Mouse (Mus musculus) left cerebral cortex, adult 18-20 months (tissue): ENCODE measurements at regions not wholly inside any gene's neighbourhood (a gene's known extent, or its start where the extent isn't known, plus 50 kb on each side); places are given as distances from the start of the nearest gene placed in this dataset.

Experiments used
- microRNA-seq, 2 experiments: library from miRNA; unstranded; fragments of <30 nt; microRNA quantifications; one replicate each; pipeline ENCODE4 v1.2.0; 2021

Small RNAs in the stretch of these regions (microRNA-seq; reads per million reads assigned to microRNA genes)
- gene Mir124a-2: 0.21 to 0.50 reads per million in 2 experiments
